Mouse (Mus musculus): ENCODE results near the gene Cyp2c40. TPM values are rescaled to one million over a fixed set of nuclear protein-coding genes. Genes with fewer than 3 reads are reported as not detected.
"Not testable (repeated sequence)": the region's sequence is repeated elsewhere in the genome, so short reads cannot be mapped to it uniquely, and the experiment has no call there.

The Cyp2c40 gene
- polyA plus RNA-seq (2012; rRNA removed), result not detected in 2 replicates

GRCm38 (mm10) chr19:39812714-39813113 is at the start of gene Cyp2c40:
TSS of gene Cyp2c40 (minus strand) at chr19:39812814.
- H3K4me1 ChIP-seq (ENCODE audit: control insufficient read depth, insufficient read depth, low read length); H3K4me3 ChIP-seq (ENCODE audit: insufficient read depth, low read length): not testable (repeated sequence)

GRCm38 (mm10) chr19:39820931-39821330 is 8.3 kb upstream of the Cyp2c40 start:
- not testable (repeated sequence) for H3K4me3 ChIP-seq (ENCODE audit: insufficient read depth, low read length); H3K27ac ChIP-seq (ENCODE audit: insufficient read depth, low read length); H3K4me1 ChIP-seq (ENCODE audit: control insufficient read depth, insufficient read depth, low read length)

More at GRCm38 (mm10) chr19:39812714-39813113, at the start of gene Cyp2c40:
- not testable (repeated sequence) for H3K27ac ChIP-seq (ENCODE audit: insufficient read depth, low read length)

- H3K4me3 ChIP-seq (ENCODE audit: insufficient read depth, low read length); H3K27ac ChIP-seq (ENCODE audit: insufficient read depth, low read length); H3K4me1 ChIP-seq (ENCODE audit: control insufficient read depth, insufficient read depth, low read length): not testable (repeated sequence)
Observed at GRCm38 (mm10) chr19:39816400-39816799, 3.8 kb upstream of the Cyp2c40 start.

GRCm38 (mm10) chr19:39815991-39816390 is 3.4 kb upstream of the Cyp2c40 start:
- H3K27ac ChIP-seq (ENCODE audit: insufficient read depth, low read length); H3K4me3 ChIP-seq (ENCODE audit: insufficient read depth, low read length); H3K4me1 ChIP-seq (ENCODE audit: control insufficient read depth, insufficient read depth, low read length): not testable (repeated sequence)

GRCm38 (mm10) chr19:39785458-39785857 is 27.2 kb downstream of the Cyp2c40 start:
- H3K4me1 ChIP-seq (ENCODE audit: control insufficient read depth, insufficient read depth, low read length), result not testable (repeated sequence)

GRCm38 (mm10) chr19:39745357-39745756 is 67.3 kb downstream of the Cyp2c40 start:
- TF ChIP-seq POLR2A (IDR thresholded peaks at IDR 0.05; ENCODE audit: extremely low read depth, insufficient read depth, low read length), result no peak
- no peak for TF ChIP-seq CTCF (IDR thresholded peaks at IDR 0.05; ENCODE audit: extremely low read depth, insufficient read depth, low read length)
- Histone ChIP-seq H3K27ac (ENCODE audit: insufficient read depth, low read length) (no peak overlapping the region), H3K4me3 (ENCODE audit: insufficient read depth, low read length) (no peak overlapping the region), H3K4me1 (ENCODE audit: control insufficient read depth, insufficient read depth, low read length) (no peaks in the 10 kb centered on the region)

More at GRCm38 (mm10) chr19:39785458-39785857, 27.2 kb downstream of the Cyp2c40 start:
- not testable (repeated sequence) for H3K4me3 ChIP-seq (ENCODE audit: insufficient read depth, low read length); H3K27ac ChIP-seq (ENCODE audit: insufficient read depth, low read length)

- H3K4me3 ChIP-seq (ENCODE audit: insufficient read depth, low read length); H3K4me1 ChIP-seq (ENCODE audit: control insufficient read depth, insufficient read depth, low read length); H3K27ac ChIP-seq (ENCODE audit: insufficient read depth, low read length): not testable (repeated sequence)
Observed at GRCm38 (mm10) chr19:39744361-39744760, 68.3 kb downstream of the Cyp2c40 start.

GRCm38 (mm10) chr19:39740920-39741319 is 71.7 kb downstream of the Cyp2c40 start, which contains the start of gene Cyp2c68:
TSS of gene Cyp2c68 (minus strand) at chr19:39741054.
- no peak within 1 kb of the TSS for H3K4me3 ChIP-seq (ENCODE audit: insufficient read depth, low read length)
- H3K4me1 ChIP-seq (ENCODE audit: control insufficient read depth, insufficient read depth, low read length), result no peaks in the 10 kb centered on the region
- H3K27ac ChIP-seq (ENCODE audit: insufficient read depth, low read length), result no peak within 1 kb of the TSS
- TF ChIP-seq CTCF (IDR thresholded peaks at IDR 0.05; ENCODE audit: extremely low read depth, insufficient read depth, low read length), result no peak
- TF ChIP-seq POLR2A (IDR thresholded peaks at IDR 0.05; ENCODE audit: extremely low read depth, insufficient read depth, low read length), result no peak

Other genes starting within 250 kb of the Cyp2c40 start
- gene Cyp2c67, start 163.8 kb downstream of the Cyp2c40 start, polyA plus RNA-seq (2012; rRNA removed), result not detected in 2 replicates
- gene Cyp2c68, start 71.8 kb downstream of the Cyp2c40 start, polyA plus RNA-seq (2012; rRNA removed), result not detected in 2 replicates
- not detected in 2 replicates for gene Cyp2c69, start 74.0 kb upstream of the Cyp2c40 start, polyA plus RNA-seq (2012; rRNA removed)
- gene Cyp2c37, start 179.6 kb upstream of the Cyp2c40 start, polyA plus RNA-seq (2012; rRNA removed), result not detected in 2 replicates